ENCODE assay signal across 9 mouse cellular contexts in the genomic region with DNA sequence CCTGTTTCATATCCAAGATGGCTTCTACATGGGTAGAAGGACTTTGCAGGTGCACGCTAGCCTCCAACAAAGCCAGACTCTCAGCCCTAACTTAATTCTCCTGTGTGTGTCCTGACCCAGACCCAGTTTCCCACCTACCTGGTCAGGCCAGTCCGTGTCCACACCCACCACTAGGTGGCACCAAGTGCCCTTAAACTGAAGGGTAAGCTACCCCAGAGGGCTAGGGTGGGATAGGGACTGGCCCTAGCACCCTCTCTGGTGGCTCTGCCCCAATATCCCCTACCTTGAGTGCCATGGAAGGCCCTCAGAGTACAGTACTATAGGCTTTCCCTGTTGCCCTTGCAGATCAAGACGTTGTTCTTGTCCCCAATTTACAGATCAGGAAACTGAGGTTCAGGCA.
DNase-seq lines count a peak whose midpoint lies in the region; ATAC-seq and TF ChIP-seq lines count a peak whose summit lies in the region.
"Had no signal": no experiment of that assay in that cellular context is flagged by ENCODE, and none has a peak within 500 bp of the region (broad histone marks: within the 10 kb centered on the region; RNA-seq: fewer than 3 reads in every experiment).

No protein-coding gene starts in this region.

- TF ChIP-seq CTCF in heart, adult 2 months (IDR thresholded peaks at IDR 0.05) = peak; percentile 80
- TF ChIP-seq CTCF in forebrain, postnatal 0 days (IDR thresholded peaks at IDR 0.05; ENCODE audit: low read depth) = peak; percentile 66
- TF ChIP-seq CTCF in midbrain, postnatal 0 days (IDR thresholded peaks at IDR 0.05) = peak; percentile 62

- no peaks in the 10 kb centered on the region for H3K27me3 ChIP-seq in heart, adult 2 months (ENCODE audit: control insufficient read depth, insufficient read depth, low read length)
- peaks cover 62% of the 10 kb centered on the region for H3K27me3 ChIP-seq in heart, embryonic 10.5 days (ENCODE audit: insufficient read depth, poor library complexity, severe bottlenecking)
- no peaks in the 10 kb centered on the region for H3K27me3 ChIP-seq in forebrain, postnatal 0 days (ENCODE audit: insufficient read depth, low read length)
- no peaks in the 10 kb centered on the region for H3K27me3 ChIP-seq in midbrain, postnatal 0 days (ENCODE audit: insufficient read depth, low read length)

- no peaks in the 10 kb centered on the region for H3K4me1 ChIP-seq in heart, adult 2 months (ENCODE audit: control insufficient read depth, insufficient read depth, low read length)
- H3K4me1 ChIP-seq in heart, embryonic 10.5 days = peaks cover 28% of the 10 kb centered on the region
- no peaks in the 10 kb centered on the region for H3K4me1 ChIP-seq in forebrain, postnatal 0 days (ENCODE audit: insufficient read depth)
- H3K4me1 ChIP-seq in midbrain, postnatal 0 days (ENCODE audit: insufficient read depth, low read length) = no peaks in the 10 kb centered on the region

- 44% methylated on average over 3 of the region's 3 CpGs for WGBS in heart, adult 2 months
- 33% methylated on average over 3 of the region's 3 CpGs for WGBS in heart, embryonic 10.5 days
- 50% methylated on average over 3 of the region's 3 CpGs for WGBS in forebrain, postnatal 0 days
- 48% methylated on average over 3 of the region's 3 CpGs for WGBS in midbrain, postnatal 0 days

- intact Hi-C loops in heart, adult 2 months (cut with DNase I) = loop anchor here (2.0 kb wide), 1 partner anchor 372 kb away; no protein-coding TSS in a partner anchor

- H3K9me3 ChIP-seq in heart, embryonic 10.5 days = no peaks in the 10 kb centered on the region
- H3K9me3 ChIP-seq in forebrain, postnatal 0 days (ENCODE audit: low read length) = no peaks in the 10 kb centered on the region
- no peaks in the 10 kb centered on the region for H3K9me3 ChIP-seq in midbrain, postnatal 0 days (ENCODE audit: low read length)
- H3K9me3 ChIP-seq: limb, embryonic 13.5 days had no signal

- H3K9ac ChIP-seq in heart, adult 2 months (ENCODE audit: low read depth, low read length) = no peak overlapping the region
- H3K9ac ChIP-seq in forebrain, postnatal 0 days = no peak overlapping the region
- H3K9ac ChIP-seq in midbrain, postnatal 0 days (replicated peaks; ENCODE audit: low read length, poor library complexity, severe bottlenecking) = no peak overlapping the region
- H3K9ac ChIP-seq: limb, embryonic 13.5 days had no signal

- no peak for TF ChIP-seq POLR2A in heart, adult 2 months (IDR thresholded peaks at IDR 0.05; ENCODE audit: insufficient read depth, low read depth, low read length)

- no peak overlapping the region for H3K27ac ChIP-seq in heart, adult 2 months
- H3K27ac ChIP-seq in heart, embryonic 10.5 days = no peak overlapping the region
- no peak overlapping the region for H3K27ac ChIP-seq in forebrain, postnatal 0 days (ENCODE audit: low read depth, low read length)
- H3K27ac ChIP-seq in midbrain, postnatal 0 days (ENCODE audit: low read depth, low read length) = no peak overlapping the region
- H3K27ac ChIP-seq: limb, embryonic 13.5 days had no signal

- no peaks in the 10 kb centered on the region for H3K79me2 ChIP-seq in heart, adult 2 months (replicated peaks; ENCODE audit: control insufficient read depth, insufficient read depth, low read length)

- peak; percentile 19 to 43 for DNase-seq in heart, adult 2 months
- no peak for DNase-seq in heart, embryonic 10.5 days (ENCODE audit: low spot score)
- DNase-seq in CD4-positive helper T cell, adult 2 months (ENCODE audit: low read depth, low spot score) = peak; percentile 41
- DNase-seq in adrenal gland, adult 2 months = peak; percentile 39
- peak; percentile 32 for DNase-seq in forebrain, postnatal 0 days
- DNase-seq in kidney, postnatal 25 days = peak; percentile 56 to 74
- no peak for DNase-seq in midbrain, postnatal 0 days (ENCODE audit: low spot score)

- ATAC-seq in forebrain, postnatal 0 days = no peak
- no peak for ATAC-seq in midbrain, postnatal 0 days (ENCODE audit: low FRiP score)
- ATAC-seq in monocyte, adult 5-6 weeks (replicated peaks; ENCODE audit: insufficient number of reproducible peaks, low FRiP score, low TSS enrichment, poor library complexity, severe bottlenecking) = no peak

- no peaks in the 10 kb centered on the region for H3K36me3 ChIP-seq in heart, adult 2 months (ENCODE audit: control insufficient read depth, insufficient read depth, low read length)
- H3K36me3 ChIP-seq in heart, embryonic 10.5 days = no peaks in the 10 kb centered on the region
- no peaks in the 10 kb centered on the region for H3K36me3 ChIP-seq in forebrain, postnatal 0 days (ENCODE audit: insufficient read depth)
- H3K36me3 ChIP-seq in midbrain, postnatal 0 days (ENCODE audit: insufficient read depth, low read length) = no peaks in the 10 kb centered on the region
- H3K36me3 ChIP-seq: limb, embryonic 13.5 days had no signal

- H3K4me2 ChIP-seq in forebrain, postnatal 0 days (ENCODE audit: low read depth) = no peak overlapping the region
- H3K4me2 ChIP-seq in midbrain, postnatal 0 days (ENCODE audit: low read depth, low read length, poor library complexity, severe bottlenecking) = no peak overlapping the region
- H3K4me2 ChIP-seq: limb, embryonic 13.5 days had no signal

- no peak overlapping the region for H3K4me3 ChIP-seq in heart, adult 2 months
- no peak overlapping the region for H3K4me3 ChIP-seq in heart, embryonic 10.5 days
- H3K4me3 ChIP-seq in forebrain, postnatal 0 days (ENCODE audit: low read depth, low read length) = no peak overlapping the region
- no peak overlapping the region for H3K4me3 ChIP-seq in midbrain, postnatal 0 days (ENCODE audit: low read depth, low read length)
- H3K4me3 ChIP-seq: limb, embryonic 13.5 days had no signal

- TF ChIP-seq EP300 in heart, adult 2 months (IDR thresholded peaks at IDR 0.05; ENCODE audit: insufficient read depth, low read depth, low read length) = no peak

Comparison
In these comparisons a context has a peak if more than half of its experiments do, and no peak if none do; other contexts are left out.
1. DNase-seq: peak in heart, adult 2 months (2 of 2), CD4-positive helper T cell, adult 2 months (single experiment), adrenal gland, adult 2 months (single experiment), forebrain, postnatal 0 days (single experiment) and kidney, postnatal 25 days (2 of 2); none in heart, embryonic 10.5 days (single experiment) and midbrain, postnatal 0 days (single experiment).
2. Peak in every context shown above with its lines, with median percentiles within 50 percentile points of each other: CTCF ChIP-seq.